Mouse (Mus musculus): ENCODE results near the gene Gm37419.
A peak's percentile ranks its signal among the peaks of the same experiment; 100 is the strongest.

The Gm37419 gene

DNA sequence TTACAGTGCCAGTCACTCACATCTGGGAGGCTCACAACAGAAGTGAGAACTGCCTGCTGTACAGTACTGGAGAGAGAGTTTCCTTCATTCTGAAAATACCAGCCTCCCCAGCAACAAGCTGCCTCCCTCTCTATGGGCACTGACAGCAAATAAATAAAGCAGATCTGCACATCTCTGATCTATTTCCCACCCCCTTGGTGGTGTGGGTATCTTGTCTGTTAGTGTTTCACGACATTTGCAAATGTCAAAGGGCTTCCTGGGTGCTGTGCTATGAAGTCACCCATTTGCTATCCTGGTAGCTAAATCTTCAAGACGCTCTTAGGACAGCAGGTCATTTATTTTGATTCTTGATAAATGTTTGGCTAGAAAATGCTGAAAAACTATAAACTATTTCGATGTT lies 8.9 kb downstream of the Gm37419 start:
- DNase-seq: no peak

- no peak for DNase-seq
Measured at GRCm38 (mm10) chr16:23997912-23998311, 9.6 kb downstream of the Gm37419 start.

- DNase-seq: no peak
Measured at GRCm38 (mm10) chr16:24005928-24006327, 17.6 kb downstream of the Gm37419 start.

GRCm38 (mm10) chr16:24009891-24010290 lies 21.6 kb downstream of the Gm37419 start:
- DNase-seq: no peak

DNA sequence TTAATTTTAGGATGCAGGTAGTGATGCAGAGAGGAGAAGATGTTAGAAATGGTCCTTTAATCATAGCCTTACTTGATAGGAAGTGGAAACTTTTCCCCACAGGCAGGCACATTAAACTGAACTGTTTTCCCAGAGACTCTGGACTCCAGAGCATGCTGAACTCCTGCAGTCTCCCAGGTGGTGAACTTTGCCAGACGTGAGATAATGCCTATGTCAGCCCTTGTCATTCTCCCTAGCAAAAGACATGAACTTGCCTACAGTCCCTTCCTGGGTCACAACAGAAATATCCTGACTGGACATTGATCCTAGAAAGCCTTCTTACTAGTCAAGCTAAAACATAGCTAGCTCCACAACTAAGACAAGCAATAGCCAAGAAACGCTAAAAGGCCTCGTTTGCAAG lies 23.0 kb downstream of the Gm37419 start:
- no peak for DNase-seq

DNA sequence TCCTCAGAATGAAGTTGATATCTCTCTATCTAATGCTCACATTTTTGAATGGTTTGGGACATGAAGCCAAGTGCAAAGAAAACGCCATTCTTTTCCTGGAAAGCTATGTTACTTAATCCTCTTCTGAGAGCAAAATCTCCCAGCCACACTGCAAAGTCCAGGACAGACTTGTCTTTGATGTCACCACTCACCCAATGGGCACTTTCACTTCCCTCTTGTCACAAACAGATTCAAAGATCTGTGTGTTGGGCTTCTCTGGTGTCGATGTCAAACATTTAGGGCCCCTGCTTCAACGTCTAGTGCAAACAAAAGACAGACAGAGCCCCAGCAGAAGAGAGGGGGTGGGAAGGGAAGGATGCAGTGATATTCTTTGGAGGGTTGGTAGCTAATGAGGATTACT lies 23.8 kb downstream of the Gm37419 start:
- DNase-seq: no peak

DNA sequence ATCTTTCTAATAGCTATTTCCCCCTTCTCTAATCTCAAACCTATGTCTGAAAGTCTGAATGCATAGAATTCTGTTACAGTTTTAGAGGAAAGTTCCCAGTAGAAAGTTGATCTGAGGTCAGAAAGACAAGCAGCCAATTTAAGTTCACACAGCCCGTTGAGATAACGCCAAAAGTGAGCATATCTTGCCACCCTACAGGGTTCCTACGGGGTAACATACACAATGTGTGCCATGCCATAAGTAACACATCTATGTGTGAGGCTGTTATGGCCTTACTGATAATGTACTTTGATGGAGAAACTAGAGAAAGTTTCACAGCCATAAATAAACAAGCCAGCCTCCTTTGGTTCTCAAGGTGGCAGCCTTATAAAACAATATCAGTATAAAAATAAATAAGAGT lies 26.1 kb downstream of the Gm37419 start:
- no peak for DNase-seq

- DNase-seq: peak; percentile 13 to 15
Measured at GRCm38 (mm10) chr16:24016273-24016672, 28.0 kb downstream of the Gm37419 start.

DNA sequence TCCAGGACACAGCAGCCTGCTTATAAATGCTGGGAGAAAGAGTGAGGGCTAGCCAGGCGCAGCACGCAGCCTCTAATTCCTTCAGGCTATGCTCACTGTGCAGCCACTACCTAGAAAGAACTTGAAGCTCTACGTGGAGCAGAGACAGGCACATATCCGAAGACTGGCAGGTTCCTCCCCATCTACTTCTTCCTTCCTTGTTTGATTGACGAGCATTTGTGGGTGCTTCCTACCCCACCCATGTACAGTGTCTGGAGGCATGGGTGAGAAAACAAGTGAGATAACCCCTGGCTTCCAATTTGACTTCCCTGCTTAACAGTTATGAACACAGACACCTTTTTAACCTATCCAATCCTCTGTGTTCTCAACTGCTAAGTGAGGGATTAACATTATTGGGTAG lies 28.5 kb downstream of the Gm37419 start:
- DNase-seq: no peak

- DNase-seq: no peak
Measured at GRCm38 (mm10) chr16:24021722-24022121, 33.4 kb downstream of the Gm37419 start.

DNA sequence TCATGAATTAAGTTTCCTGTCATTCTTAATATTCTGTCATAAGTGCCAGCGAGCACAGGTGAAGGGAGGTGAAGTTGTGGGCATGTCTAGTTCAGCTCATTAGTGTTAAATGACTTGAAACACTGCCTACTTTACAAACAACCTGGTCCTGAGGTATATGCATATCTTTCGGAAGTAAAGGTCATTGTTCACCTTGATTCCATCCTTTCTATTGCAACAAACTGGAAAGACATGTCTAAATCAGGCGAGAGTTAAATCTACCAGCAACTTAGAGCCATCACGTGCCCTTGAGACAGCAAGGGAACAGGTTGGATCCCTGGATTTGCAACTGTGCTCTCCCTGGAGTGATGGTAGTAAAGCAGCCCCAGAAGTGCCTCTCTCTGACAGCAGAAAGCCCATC lies 34.3 kb downstream of the Gm37419 start:
- no peak for DNase-seq

DNA sequence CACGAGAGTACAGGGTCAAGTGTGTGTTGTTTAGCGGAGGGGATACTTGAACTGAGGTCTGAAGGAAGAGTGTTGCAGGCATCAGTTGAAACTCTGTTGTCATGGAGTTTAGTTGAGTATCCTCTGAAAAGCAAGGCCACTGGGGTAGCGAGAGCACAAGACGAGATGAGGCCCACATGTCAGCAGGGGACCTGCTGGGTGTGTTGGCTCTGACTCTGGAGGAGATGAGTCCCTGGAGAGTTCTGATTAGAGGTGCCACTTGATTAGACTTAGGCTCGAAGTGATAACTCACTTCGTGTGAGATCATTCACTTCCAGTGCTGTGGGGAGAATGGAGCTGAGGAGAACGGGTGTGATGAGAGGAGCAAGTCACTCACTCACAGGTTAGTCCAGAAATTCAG lies 37.2 kb downstream of the Gm37419 start:
- no peak for DNase-seq

GRCm38 (mm10) chr16:24029965-24030672 lies 41.8 kb downstream of the Gm37419 start:
- no peak for DNase-seq

DNA sequence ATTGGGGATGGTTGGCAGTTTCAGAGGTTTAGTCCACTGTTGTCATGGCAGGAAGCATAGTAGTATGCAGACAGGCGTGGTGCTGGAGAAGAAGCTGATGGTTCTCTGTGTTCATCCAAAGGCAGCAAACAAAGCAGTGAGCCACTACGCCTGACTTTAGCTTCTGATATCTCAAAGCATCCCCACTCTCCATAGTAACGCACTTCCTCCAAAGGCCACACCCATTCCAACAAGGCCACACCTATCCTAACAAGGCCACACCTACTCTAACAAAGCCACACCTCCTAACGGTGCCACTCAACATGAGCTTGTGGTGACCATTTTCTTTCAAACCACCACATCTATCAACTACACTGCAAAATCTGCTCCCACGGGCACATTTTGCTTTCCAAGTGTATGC lies 45.0 kb downstream of the Gm37419 start:
- no peak for DNase-seq

GRCm38 (mm10) chr16:24034450-24034849 lies 46.2 kb downstream of the Gm37419 start:
- no peak for DNase-seq

GRCm38 (mm10) chr16:24035767-24036166 lies 47.5 kb downstream of the Gm37419 start:
- no peak for DNase-seq

GRCm38 (mm10) chr16:24036398-24036797 lies 48.1 kb downstream of the Gm37419 start:
- DNase-seq: no peak
